Mouse (Mus musculus) small intestine, adult 2 months (tissue): ENCODE measurements around the gene Tshr.

Experiments
- CTCF ChIP-seq: fragments of 200-500 bp; IDR thresholded peaks from 2 replicates; pipeline ENCODE4 v1.5.1; 2012; ENCODE audit warnings: low read depth, mild to moderate bottlenecking, control low read depth, inconsistent platforms, low read length, moderate library complexity, mixed read lengths; ENCODE audit not compliant: insufficient replicate concordance, insufficient read length; ENCODE audit errors: extremely low read depth
- POLR2A ChIP-seq: fragments of 200-500 bp; IDR thresholded peaks from 2 replicates; pipeline ENCODE4 v1.6.1; 2012; ENCODE audit warnings: low read depth, mild to moderate bottlenecking, control low read depth, inconsistent platforms, low read length, moderate library complexity

- TF ChIP-seq POLR2A (no peak), CTCF (no peak)
Observed at GRCm38 (mm10) chr12:91410306-91410705, 25.9 kb downstream of the Tshr start.
